Mouse (Mus musculus): ENCODE results near the gene Samsn1.

Gene Samsn1

DNA sequence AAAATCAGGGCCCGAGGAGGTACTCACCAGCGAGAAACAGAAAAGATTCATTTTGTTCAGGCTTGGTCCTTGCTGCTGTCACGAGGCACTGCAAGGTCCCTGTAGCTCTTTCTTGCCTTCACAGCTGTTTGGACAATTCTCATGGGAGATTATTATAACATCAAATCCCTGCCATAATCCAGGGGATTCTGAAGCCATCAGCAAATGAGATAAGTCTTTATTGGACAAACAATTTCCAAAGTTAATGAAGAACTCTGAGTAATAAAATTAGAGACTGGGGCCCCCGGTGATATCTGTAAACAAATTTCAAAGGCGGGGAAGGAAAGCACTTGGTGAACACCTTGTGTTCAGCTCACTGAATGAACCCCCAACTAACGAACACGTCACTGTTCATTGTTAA lies at the start of gene Samsn1:
TSS of gene Samsn1 (minus strand) at position 101 of the 400 bp plus-strand sequence.
- DNase-seq (ENCODE audit: low spot score in 2 of 2) = no peak

DNA sequence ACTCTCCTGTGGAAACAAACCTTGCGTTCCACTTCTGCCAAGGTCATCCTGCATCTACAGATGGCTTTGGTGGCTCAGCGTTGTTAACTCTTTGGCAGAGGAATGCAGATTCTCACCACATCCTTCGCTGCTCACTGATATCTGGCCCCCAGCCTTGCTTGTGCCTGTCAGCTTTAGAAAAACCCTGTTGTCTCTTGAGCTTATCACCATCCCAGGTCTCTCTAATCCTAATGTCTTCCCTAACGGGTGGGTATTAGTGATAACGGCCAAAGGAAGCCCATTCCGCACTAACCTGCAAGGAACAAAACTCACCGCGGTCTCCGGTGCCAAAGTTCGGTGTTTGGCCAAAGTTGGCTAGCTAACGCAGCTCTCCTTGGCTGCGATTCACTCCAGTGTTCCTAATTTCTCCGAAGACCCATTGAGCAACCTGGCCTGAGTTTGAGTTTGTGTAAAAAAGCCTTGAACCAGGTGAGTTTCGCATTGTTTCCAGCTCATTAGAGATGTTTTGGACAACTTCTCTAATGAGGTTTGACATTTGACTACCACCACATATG lies 44.1 kb upstream of the Samsn1 start:
- DNase-seq (ENCODE audit: low spot score in 2 of 2) = no peak

DNA sequence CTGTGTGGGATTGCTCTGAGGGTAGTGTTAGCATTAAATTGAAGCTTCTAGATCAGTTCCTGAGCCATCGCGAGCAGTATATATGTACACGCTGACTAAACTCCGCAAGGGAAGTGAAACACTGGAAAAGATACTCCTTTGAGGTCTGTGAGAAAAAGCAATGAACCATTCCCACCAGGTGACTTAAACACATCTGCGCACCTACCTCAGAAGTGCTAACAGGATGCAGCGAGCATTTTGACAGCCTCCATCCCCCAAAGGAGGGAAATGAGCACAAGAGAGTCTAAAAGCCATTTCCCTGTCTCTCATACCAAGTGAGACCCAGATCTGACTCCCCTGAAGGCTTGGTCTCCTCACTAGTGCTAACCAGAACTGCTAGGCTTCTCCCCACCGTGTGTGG lies 32.9 kb upstream of the Samsn1 start:
- DNase-seq (ENCODE audit: low spot score in 2 of 2) = no peak

DNA sequence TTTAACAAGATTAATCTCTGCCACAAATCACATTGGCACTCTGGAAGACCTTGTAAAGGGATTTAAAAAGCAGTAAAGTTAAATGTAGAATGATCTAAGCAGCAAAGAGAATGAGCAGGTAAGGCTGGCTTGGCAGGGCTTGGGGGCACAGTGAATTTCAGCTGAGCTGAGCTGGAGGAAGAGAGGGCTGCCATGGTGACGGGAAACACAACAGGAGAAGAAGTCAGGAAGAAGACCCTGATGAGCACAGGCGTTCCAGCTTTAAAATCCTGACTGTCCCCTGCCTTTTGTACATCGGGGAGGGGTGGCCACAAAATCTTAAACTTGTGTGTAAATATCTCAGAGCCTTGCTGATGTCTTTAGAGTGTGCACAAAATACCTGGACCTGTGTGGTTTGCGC lies 32.0 kb upstream of the Samsn1 start:
- no peak for DNase-seq (ENCODE audit: low spot score in 2 of 2)

DNA sequence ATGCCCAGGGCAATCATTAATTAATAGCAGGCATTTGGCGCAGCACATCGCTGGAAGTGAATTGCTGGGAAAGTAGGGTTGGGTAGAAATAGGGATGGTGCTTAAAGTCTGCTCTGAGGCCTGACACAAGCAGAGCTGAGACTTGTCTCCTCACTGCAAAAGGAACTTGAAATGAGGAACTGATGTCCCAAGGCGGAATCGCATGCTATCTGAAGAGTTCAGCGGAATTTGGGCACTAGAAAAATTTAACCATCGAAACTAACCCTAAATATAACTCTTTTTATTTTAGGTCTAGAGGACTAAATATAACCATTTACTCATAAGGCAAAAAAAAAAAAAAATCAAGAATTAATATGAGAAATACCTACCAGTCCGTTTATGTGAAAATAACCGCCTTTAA lies 31.5 kb upstream of the Samsn1 start:
- DNase-seq (ENCODE audit: low spot score in 2 of 2) = no peak

DNA sequence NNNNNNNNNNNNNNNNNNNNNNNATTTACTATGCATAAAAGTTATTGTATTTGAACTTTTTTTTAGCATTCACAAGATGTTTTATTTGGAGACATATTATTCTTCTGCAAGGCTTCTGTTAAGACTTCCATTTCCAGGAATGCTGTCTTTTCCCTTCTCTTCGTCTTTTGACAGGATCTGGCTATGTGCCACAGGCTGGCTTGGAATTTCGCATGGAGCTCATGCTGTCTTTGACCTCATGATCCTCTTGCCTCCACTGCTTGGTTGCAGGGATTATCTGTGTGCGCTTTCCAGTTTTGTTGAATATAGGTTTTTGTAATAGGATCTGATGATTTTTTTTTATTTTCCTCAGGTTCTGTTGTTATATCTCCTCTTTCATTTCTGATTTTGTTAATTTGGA lies 25.0 kb upstream of the Samsn1 start:
- DNase-seq (ENCODE audit: low spot score in 2 of 2) = no peak

DNA sequence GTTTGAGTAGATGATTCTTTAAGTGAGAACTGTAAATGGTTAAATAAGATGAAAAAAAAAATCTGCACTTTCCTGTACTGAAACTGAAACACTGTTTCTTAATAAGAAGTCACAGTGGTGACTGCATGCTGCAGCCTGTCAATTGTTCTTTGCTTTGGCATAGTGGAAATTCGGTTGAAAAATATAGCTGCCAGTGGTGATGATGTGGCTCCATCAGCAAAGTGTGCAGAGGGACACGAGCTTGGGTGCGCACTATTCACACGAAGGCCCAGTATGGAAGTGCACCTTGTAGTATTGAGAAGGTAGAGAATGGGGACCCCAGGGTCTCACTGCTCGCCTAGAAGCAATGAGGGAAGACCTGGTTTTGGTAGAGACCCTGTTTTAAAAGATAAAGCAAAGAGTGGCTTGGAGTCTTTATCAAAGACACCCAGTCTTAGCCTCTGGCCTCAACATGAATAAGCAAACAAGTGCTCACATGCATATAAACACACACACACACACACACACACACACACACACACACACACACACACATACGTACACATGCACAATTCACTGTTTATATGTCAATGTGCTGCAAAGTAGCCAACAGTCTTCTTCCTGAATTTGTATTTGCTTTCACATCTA lies 18.4 kb upstream of the Samsn1 start:
- DNase-seq (ENCODE audit: low spot score in 2 of 2) = no peak

DNA sequence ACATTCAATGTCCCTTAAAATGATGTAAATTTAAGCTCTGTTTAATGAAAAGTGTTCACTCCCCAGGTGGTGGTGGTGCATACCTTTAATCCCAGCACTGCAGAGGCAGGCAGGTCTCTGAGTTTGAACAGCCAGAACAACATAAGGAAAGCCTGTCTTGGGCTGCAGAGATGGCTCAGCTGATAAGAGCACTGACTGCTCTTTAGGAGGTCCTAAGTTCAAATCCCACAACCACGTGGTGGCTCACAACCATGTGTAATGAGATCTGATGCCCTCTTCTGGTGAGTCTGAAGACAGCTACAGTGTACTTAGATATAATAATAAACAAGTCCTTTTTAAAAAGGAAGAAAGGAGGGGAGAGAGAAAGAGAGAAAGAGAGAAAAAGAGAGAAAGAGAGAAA lies 2.9 kb downstream of the Samsn1 start:
- no peak for DNase-seq (ENCODE audit: low spot score in 2 of 2)

DNA sequence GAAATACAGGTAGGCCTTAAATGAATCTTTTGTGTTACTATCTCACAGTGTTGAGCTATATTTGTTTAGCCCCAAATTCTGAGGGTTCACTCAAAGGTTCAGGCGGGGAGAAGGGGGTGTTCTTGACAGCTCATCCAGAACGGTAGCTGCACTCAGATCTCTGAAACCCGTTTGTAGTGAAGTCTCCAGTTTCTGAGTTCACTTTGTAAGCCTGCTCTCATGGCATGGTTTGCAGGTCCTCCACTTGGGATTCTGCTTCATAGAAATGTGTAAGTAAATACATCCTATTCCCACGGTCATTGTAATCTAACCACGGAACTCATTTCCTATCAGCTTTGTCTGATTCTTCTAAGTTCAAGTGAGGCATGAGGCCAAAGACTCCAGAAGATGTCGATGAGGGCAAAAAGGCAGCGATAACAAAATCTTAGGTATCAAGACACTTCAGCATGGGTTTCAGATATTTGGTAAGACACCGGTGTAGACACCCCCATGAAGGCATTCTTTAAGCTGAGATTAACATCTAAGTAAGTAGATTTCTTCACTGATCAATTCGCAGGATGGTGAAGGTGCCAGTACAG lies 18.2 kb downstream of the Samsn1 start:
- no peak for DNase-seq (ENCODE audit: low spot score in 2 of 2)

DNA sequence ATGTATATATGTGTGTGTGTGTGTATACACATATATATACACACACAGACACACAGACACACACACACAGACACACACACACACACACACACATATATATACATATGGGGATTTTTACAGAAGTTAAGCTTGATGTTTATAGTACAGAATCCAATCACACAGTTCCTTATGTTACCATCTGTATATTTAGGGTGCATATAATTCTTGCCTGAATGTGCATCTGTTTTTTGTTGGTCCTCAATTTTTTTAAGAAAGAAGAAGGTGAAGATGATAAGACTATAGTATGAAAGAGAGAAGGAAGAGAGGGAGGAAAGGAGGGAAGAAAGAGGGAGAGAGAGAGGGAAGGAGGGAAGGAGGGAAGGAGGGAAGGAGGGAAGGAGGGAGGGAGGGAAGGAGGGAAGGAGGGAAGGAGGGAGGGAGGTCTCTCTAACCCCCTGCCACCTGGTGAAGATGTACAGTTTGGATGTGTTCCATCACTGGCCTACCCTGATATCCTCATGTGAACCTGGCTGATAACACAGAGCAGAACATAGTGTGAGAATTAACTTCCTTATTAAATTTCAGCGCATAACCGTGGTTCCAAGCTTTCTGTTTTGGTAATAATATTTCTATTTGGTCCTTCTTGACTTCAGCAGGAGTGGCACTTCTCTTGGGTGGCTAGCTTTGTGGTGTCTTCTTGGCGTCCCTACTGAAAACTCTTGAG lies 19.1 kb downstream of the Samsn1 start:
- no peak for DNase-seq (ENCODE audit: low spot score in 2 of 2)

DNA sequence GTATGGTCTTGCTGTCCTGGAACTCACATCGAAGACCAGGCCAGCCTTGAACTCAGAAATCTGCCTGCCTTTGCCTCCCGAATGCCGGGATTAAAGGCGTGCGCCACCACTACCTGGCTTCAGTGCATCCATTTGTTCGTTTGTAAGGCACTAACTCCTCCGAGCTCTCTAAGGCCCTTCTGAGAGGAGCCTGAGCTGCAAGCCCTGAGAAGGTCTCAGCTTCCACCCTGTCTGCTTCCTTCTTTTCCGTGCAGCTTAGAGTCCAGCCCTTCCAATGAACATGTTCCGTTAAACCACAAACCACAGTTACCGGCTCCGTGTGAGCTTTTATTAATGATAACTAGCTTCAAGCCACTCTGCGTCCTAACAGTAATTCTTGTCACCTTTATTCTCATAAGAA lies 19.8 kb downstream of the Samsn1 start:
- no peak for DNase-seq (ENCODE audit: low spot score in 2 of 2)

DNA sequence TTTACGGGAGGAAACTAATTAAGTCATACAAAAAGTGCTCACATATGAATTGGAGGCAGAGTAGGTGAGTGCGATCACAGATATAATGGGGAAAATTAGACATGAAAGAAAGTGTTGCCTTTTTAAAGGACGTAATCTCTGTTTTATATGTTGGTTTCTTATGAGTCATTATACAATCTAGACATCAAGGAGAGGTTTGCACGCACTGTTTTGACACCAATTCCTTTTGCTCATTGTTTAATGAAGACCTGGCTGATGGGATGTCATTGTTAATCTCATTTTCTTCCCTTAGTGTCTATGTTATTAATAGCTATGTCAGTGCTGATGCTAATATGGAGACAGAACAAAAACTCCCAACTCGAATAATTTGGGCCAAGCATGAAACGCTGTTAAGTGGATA lies 20.3 kb downstream of the Samsn1 start:
- DNase-seq (ENCODE audit: low spot score in 2 of 2) = no peak

DNA sequence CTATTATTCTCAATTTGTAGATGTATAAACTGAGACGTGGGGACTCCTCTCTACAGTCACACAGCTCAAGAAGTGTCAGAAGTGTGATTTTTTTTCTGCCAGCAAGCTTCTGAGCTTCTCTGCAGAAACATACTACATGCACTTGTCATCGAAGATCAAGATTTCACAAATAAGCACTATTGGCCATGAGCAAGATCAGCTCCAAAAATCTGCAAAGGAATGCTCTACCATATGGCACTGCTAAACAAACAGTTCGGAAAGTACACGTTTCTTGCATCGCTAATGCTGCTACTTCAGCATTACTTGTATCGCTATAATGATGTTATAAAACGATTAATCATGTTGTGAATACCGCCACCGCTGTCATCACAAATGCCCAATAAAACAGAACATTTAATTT lies 22.0 kb downstream of the Samsn1 start:
- no peak for DNase-seq (ENCODE audit: low spot score in 2 of 2)

DNA sequence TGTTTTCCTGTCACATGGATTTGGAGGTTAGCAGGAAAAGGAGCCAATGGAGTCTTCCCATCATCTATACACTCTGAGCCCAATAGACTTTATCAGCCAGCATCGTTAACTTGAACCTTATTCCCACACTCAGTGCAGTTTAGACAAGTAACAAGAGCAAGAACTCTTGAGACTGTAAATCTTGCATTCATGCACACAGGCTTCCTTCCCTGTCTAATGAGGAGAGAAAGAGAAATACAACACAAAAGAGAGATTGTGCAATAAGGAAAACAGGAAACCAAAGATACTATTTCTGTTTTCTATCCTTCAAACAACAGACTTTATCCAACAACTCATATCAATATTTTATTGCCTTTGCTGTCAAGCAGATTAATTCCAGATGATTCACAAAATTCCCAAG lies 31.9 kb downstream of the Samsn1 start:
- DNase-seq (ENCODE audit: low spot score in 2 of 2) = no peak

DNA sequence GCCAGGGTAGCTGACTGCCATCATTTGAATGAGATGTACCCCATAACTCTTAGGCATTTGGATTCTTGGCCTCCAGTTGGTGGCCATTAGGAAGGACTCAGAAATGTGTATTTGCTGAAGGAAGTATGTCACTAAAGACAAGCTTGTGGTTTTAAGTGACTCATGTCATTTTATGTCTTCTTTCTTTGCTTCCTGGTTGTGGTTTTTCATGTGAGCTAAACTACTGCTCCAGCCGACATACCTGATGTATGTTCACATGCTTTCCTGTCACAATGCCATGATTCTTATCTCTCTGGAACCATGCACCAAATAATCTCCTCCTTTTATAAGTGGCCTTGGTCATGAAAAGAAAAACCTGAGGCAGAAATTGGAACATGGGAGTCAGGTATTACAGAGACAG lies 38.2 kb downstream of the Samsn1 start:
- no peak for DNase-seq (ENCODE audit: low spot score in 2 of 2)

DNA sequence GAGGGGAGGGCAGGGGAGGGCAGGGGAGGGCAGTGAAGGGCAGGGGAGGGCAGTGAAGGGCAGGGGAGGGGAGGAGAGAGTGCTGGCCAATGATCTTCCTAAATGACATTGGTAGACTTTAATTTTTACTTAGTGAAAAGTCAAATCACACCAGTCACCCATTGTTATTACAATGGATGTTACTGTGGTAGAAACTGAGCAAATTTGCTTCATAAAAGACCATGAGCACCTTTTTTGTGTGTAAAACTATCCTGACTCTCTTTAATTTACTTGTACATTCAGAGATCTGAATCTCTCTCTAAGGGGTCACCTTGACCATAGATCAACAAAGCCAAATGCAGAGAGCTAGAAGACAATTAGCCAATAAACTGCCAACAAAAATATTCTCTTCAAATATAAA lies 42.7 kb downstream of the Samsn1 start:
- DNase-seq (ENCODE audit: low spot score in 2 of 2) = no peak

DNA sequence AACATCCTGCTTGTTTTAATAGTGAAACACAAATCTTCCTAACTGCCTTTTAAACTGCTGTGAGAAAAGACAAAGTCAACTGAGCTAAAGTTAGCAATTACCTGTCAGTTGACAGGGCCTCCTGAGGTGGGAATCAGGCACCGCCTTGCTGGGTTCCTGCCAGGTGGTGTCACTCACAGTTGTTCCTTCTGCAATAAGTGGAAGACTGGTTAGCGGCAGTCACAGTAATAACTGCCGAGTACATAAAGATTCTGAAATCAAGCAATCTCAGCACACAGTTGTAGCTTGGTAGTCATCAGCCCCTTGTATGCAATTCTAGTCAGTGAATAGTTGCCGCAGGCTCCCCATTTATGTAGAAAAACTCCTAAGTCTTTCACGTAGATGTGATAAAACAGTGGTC lies 44.3 kb downstream of the Samsn1 start:
- DNase-seq (ENCODE audit: low spot score in 2 of 2) = peak in 1 of 2 experiments; percentile 5

DNA sequence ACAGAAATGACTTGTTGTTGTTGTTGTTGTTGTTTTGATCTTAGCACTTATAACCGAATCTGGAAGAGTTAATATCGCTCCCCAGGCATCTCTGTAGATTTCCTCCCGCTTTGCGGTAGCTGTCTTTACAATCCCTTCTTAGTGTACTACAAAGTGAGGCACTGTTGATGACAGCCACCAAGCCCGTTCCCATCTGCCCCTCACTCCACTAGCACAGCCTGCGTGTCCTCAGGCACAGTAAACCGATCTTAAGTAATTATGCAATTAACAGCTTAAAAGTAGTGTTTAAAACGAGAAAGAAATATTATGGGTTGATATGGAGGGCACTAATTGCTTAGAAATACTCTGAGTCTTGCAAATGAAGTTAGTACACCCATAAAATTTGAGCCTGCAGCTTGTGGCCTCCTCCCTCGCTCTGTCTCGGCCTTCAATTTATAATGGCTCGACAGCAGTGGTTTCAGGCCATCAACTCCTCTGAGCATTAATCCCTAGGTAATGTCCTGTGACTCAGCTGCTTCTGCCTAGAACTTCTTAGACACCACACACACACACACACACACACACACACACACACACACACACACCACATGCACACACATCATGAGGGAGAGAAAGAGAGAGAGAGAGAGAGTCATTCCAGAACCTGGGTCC lies 46.3 kb downstream of the Samsn1 start:
- no peak for DNase-seq (ENCODE audit: low spot score in 2 of 2)

DNA sequence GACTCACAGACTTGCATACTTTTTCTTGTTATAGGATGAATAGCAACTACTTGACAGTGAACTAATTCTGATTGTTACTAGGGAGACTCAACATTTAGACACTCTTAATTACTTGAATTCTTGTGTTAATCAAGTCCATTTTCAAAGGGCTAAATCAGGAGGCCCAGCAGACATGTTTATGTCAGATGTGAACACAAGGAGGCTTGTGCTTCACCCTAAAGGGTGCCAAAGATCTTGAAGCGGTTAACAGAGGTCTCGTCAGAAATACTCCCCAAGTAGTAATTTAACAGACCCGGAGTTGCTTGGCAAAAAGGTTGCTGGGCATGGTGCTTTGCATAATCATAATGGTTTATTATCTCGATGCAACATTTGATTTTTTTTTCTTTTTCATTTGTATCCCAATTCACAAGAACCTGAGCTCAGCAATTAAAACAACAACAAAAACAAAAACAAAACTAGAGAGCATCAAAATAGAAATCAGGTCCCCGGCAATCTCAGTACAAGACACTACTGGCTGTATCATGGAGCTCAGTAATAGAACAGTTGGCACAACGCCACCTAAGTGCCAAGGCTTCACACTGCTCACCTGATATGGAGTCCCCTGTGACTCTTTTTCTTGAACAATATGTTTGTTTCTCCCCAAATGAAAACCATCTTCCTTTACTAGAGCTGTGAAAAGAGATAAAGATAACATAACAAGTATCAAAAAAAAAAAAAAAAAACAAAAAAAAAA lies 51.6 kb downstream of the Samsn1 start:
- DNase-seq (ENCODE audit: low spot score in 2 of 2) = no peak

DNA sequence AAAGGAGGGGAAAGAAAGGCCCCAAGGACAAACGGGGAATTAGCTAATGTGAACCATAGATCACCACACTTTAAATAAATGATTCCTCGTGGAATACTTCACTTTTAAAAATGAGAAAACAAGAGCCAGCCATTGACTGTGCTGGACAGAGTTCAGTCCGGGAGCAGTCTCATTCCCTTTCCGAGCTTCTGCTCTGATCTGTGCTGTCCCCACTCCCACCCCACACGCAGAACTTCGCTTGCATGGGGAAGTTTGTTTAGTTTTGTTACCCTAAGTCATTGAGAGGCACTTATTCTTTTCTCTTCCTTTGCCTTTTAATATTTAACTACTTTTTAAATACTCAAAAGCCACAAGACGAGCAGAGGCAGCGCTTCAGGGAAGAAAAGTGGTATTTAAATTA lies 60.1 kb downstream of the Samsn1 start:
- DNase-seq (ENCODE audit: low spot score in 2 of 2) = no peak

DNA sequence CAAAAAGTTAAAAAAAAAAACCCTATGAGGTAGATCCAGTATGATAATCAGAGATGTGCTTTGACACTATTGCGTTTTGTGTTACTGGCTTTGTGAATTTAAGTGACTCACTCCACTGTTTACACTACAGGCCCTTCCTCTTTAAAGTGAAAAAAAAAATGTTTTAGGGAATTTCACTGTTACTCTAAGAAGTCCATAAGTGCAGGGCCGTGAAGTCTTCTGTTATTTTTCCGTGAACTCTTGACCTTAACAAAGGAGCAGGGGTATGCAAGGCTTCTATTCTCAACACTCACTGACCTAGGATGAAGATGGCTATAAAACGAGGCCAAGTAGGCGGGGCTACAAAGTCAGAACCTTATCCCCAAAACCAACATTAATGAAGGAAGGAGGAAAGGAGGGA lies 60.6 kb downstream of the Samsn1 start:
- DNase-seq (ENCODE audit: low spot score in 2 of 2) = no peak

DNA sequence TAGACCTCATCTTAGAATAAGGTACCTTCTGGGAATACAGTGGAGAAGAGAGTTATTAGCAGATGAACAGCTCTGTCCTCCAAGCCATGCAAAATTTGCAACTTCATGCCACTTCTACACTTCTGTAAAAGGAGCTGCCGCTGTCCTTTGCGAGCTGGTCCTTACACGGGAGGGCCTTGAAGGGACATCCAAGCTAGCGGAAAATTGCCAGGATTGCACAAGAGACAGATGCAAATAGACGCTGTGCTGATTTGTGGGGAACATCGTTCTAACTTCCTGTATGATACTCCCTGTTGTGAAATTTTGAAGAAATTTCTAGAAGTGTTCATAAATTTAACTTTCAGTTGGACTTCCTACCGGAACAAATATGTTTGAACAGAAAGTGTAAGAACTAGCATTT lies 61.0 kb downstream of the Samsn1 start:
- no peak for DNase-seq (ENCODE audit: low spot score in 2 of 2)
